Mouse (Mus musculus) lung, embryonic 15.5 days (tissue): Measurements from ENCODE around the gene Slc47a1. TPM values are rescaled to one million over a fixed set of nuclear protein-coding genes. Genes with fewer than 3 reads are reported as not detected.
"Not testable (repeated sequence)": the region's sequence is repeated elsewhere in the genome, so short reads cannot be mapped to it uniquely, and the experiment has no call there.

Source experiments
- ATAC-seq: fragments of 200-750 bp; cut with Nextera tagmentation; 2 replicates; pipeline ENCODE4 v1.8.0; 2017; ENCODE audit warnings: moderate number of reproducible peaks, borderline replicate concordance; ENCODE audit not compliant: low FRiP score, low TSS enrichment; ENCODE audit errors: extremely low read depth
- H3K27ac ChIP-seq: fragments of 300-500 bp; sonication (generic); 2 replicates; pipeline ENCODE4 v1.5.1; 2015; ENCODE audit warnings: moderate library complexity, mild to moderate bottlenecking, inconsistent platforms
- H3K27me3 ChIP-seq: fragments of 300-500 bp; sonication (generic); 2 replicates; pipeline ENCODE4 v1.6.1; 2015; ENCODE audit warnings: inconsistent platforms
- H3K36me3 ChIP-seq: fragments of 300-500 bp; sonication (generic); 2 replicates; pipeline ENCODE4 v1.6.1; 2015; ENCODE audit warnings: inconsistent platforms
- H3K4me1 ChIP-seq: fragments of 300-500 bp; sonication (generic); 2 replicates; pipeline ENCODE4 v1.6.1; 2015; ENCODE audit warnings: inconsistent platforms
- H3K4me2 ChIP-seq: fragments of 300-500 bp; sonication (generic); 2 replicates; pipeline ENCODE4 v1.6.1; 2015; ENCODE audit warnings: inconsistent platforms, mild to moderate bottlenecking, moderate library complexity
- H3K4me3 ChIP-seq: fragments of 300-500 bp; sonication (generic); 2 replicates; pipeline ENCODE4 v1.5.1; 2015; ENCODE audit warnings: mild to moderate bottlenecking, inconsistent platforms
- H3K9ac ChIP-seq: fragments of 300-500 bp; sonication (generic); 2 replicates; pipeline ENCODE4 v1.6.1; 2015; ENCODE audit warnings: inconsistent platforms
- H3K9me3 ChIP-seq: fragments of 300-500 bp; sonication (generic); 2 replicates; pipeline ENCODE4 v1.6.1; 2016; ENCODE audit warnings: inconsistent platforms
- WGBS: fragments of 180-500 bp; shearing (Covaris S2); methylation state at CpG from one replicate; pipeline ENCODE4 v1.1.7; 2015; 5-methylcytosine and 5-hydroxymethylcytosine counted together
- polyA plus RNA-seq: library from polyadenylated mRNA; unstranded; fragments of >200 nt; fragmentation: Nextera tagmentation; extraction: Ambion mirVana; gene quantifications from 2 replicates; pipeline ENCODE4 v1.2.1, GENCODE M21; 2015

Gene Slc47a1
- polyA plus RNA-seq, 1 experiment from 2014 or later, result 4.4 TPM

DNA sequence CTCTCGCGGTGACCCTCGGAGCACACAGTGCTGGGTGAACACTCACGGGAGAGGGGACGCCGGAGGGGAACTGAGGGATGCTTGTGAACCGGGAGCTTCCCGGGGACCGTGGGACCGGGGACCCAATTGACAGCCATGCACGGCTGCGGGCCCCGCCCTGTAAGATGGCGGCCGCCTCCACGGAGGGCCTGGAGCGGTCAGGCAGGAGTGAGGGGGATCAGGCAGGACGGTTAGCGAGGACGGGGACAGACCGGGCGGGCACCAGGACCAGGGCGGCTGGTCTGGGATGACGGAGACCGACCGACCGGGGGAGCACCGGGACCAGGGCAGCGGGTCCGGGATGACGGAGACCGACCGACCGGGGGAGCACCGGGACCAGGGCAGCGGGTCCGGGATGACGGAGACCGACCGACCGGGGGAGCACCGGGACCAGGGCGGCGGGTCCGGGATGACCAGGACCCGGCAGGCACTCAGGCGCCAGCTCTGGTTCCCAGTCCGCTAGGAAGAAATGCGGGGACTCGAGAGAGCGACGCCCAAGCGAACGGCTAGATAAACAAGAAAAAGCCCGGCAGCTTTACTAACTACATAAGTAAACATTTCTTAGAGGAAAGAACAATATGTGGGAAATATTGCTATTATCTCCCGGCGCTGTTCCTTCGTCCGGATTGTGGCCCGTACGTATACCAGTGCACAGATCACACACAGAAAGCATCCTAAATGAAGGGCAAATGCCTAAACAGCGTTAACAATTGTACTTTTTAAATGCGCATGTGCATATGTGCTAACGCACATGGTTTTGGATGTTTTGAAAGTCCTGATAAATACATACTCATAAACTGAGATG, 30.3 kb upstream of the Slc47a1 start:
- 0 out of 2 replicates have a peak, but pooled peaks cover 8% of the 10 kb centered on the region for H3K27me3 ChIP-seq

DNA sequence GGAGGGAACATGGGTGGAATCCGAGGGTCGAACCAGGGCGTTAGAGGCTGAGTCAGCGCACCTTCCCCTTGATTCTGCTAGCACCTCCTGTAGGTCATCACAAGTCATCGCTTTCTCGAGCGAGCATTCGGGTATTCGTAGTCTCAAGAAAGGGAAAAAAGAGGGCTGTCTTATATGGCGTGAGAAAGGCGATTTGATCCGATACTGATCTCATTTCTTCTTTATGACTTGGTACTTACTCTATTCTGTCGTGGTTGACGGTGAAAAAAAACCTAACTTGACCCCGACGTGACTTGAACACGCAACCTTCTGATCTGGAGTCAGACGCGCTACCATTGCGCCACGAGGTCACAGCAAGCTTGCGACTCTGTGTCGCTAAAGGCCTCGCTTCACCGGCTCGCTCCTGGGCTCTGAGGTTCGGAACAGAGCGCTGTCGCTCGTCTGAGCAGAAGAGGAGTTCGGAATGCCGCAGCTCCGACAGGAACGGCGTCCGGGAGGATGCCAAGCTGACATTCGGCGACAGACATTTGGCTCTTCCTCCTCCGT, 29.6 kb upstream of the Slc47a1 start:
- no peaks in the 10 kb centered on the region for H3K36me3 ChIP-seq
- no peaks in the 10 kb centered on the region for H3K4me1 ChIP-seq
- H3K9me3 ChIP-seq, result no peaks in the 10 kb centered on the region
- 0 out of 2 replicates have a peak, but pooled peaks cover 8% of the 10 kb centered on the region for H3K27me3 ChIP-seq
- peak; percentile 86 for ATAC-seq
- H3K4me2 ChIP-seq, result peak overlapping the region; percentile 68
- H3K9ac ChIP-seq, result peak overlapping the region; percentile 75
- WGBS, result under 1% methylated on average over 39 of the region's 39 CpGs
- peak overlapping the region; percentile 86 for H3K4me3 ChIP-seq
- H3K27ac ChIP-seq, result peak overlapping the region; percentile 97

More for the DNA sequence above, 30.3 kb upstream of the Slc47a1 start:
- no peaks in the 10 kb centered on the region for H3K36me3 ChIP-seq
- H3K4me3 ChIP-seq, result peak overlapping the region; percentile 86
- ATAC-seq, result peak; percentile 94
- peak overlapping the region; percentile 68 for H3K4me2 ChIP-seq
- no peaks in the 10 kb centered on the region for H3K4me1 ChIP-seq
- peak overlapping the region; percentile 75 for H3K9ac ChIP-seq
- no peaks in the 10 kb centered on the region for H3K9me3 ChIP-seq
- peak overlapping the region; percentile 97 for H3K27ac ChIP-seq
- WGBS, result under 1% methylated on average over 64 of the region's 64 CpGs

- Histone ChIP-seq H3K9ac (no peak overlapping the region), H3K27ac (no peak overlapping the region)
- WGBS, result 76% methylated on average over 4 of the region's 4 CpGs
These were observed 23.6 kb upstream of the Slc47a1 start for GRCm38 (mm10) chr11:61401794-61402193.

DNA sequence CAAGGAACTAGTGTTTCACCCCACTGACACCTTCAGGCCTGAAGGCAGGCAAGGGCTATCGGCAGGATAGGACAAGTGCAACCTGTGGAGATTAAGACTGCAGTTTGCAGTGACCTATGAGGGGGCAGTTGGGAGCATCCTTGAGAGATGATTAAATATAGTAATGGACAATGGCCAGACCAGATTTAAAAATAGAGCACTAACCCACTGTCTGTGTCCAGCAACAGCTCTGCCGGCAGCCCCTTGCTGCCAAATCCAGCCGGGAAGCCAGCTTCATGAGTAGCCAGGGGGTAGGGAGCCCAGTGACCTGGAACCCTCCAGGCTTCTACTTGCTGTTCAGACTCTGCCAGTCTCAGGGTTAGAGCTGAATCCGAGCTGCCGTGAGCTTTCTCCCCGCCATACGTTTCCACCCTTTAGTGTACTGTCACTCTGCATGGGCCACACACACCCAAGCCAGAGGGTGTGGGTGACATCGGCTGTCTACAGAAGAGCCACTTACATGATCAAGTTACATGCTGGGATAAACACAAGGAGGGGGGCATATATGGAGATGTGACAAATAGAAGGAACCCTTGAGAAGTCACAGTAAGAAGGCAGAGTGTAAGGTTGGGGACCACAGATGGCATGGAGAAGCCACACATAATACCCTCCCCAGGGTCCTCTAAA, 22.7 kb upstream of the Slc47a1 start:
- no peaks in the 10 kb centered on the region for H3K27me3 ChIP-seq
- H3K36me3 ChIP-seq, result no peaks in the 10 kb centered on the region
- no peak overlapping the region for H3K4me3 ChIP-seq
- H3K9me3 ChIP-seq, result no peaks in the 10 kb centered on the region
- H3K4me2 ChIP-seq, result no peak overlapping the region
- ATAC-seq, result no peak
- H3K9ac ChIP-seq, result no peak overlapping the region
- WGBS, result 48% methylated on average over 8 of the region's 8 CpGs
- H3K27ac ChIP-seq, result no peak overlapping the region
- H3K4me1 ChIP-seq, result no peaks in the 10 kb centered on the region

More at GRCm38 (mm10) chr11:61401794-61402193, 23.6 kb upstream of the Slc47a1 start:
- Histone ChIP-seq H3K4me2 (no peak overlapping the region), H3K4me3 (no peak overlapping the region), H3K9me3 (no peaks in the 10 kb centered on the region), H3K36me3 (no peaks in the 10 kb centered on the region), H3K4me1 (no peaks in the 10 kb centered on the region), H3K27me3 (no peaks in the 10 kb centered on the region)
- ATAC-seq, result no peak

DNA sequence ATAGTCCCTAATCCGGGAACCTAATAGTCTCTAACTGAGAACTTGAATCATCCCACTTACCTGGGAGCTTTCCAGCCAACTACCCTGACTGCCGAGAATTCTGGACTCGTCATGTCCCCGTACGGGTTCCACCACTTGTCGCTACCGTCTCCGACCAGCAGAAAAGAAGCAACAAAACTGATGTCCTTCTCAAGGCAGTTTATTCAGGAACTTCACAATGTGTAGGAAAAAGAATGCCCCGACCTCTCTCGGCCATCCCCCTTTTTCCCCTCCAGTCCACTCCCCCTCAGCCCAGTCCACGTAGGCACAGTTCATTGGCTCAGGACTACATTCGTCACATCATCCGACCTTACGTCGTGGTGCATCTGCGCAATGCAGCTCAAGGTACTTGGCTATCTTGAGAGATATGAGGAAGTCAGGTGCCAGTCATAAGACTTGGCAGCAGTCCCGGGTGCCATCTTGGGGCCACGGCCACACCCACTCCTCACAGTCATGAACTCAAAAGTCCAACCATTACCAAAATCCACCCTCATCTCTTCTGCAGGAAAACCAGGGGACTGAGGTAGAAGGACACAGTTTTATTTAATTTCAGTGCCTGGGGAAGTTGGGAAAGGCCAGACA, 19.4 kb upstream of the Slc47a1 start:
- 93% methylated on average over 18 of the region's 18 CpGs for WGBS
- not testable (repeated sequence) for H3K4me1 ChIP-seq

DNA sequence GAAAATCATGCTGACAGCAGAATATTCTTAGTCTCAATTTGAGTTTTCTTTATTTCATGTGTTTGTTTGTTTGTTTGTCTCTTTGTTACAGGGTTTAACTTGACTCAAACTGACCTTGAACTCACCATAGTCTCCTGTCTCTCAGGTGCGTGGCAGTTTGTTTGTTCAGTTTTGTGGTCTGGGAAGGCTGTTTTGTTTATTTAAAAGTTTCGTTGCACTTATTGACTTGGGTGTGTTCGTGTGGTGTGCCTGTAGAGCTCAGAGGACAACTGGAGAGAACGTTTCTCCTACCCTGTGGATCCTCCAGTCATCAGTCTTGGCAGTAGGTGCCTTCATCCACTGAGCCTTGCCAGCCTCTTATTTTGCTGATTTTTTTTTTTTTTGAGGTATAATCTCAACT, 10.8 kb upstream of the Slc47a1 start:
- no peak for ATAC-seq
- WGBS, result 45% methylated on average over 4 of the region's 4 CpGs
- Histone ChIP-seq H3K4me1 (no peaks in the 10 kb centered on the region), H3K36me3 (no peaks in the 10 kb centered on the region), H3K27me3 (no peaks in the 10 kb centered on the region), H3K9me3 (no peaks in the 10 kb centered on the region), H3K27ac (no peak overlapping the region), H3K9ac (no peak overlapping the region), H3K4me2 (no peak overlapping the region), H3K4me3 (no peak overlapping the region)

More for the DNA sequence above, 19.4 kb upstream of the Slc47a1 start:
- not testable (repeated sequence) for H3K9ac ChIP-seq, H3K27me3 ChIP-seq, H3K4me2 ChIP-seq, ATAC-seq, H3K27ac ChIP-seq, H3K36me3 ChIP-seq, H3K4me3 ChIP-seq, H3K9me3 ChIP-seq

DNA sequence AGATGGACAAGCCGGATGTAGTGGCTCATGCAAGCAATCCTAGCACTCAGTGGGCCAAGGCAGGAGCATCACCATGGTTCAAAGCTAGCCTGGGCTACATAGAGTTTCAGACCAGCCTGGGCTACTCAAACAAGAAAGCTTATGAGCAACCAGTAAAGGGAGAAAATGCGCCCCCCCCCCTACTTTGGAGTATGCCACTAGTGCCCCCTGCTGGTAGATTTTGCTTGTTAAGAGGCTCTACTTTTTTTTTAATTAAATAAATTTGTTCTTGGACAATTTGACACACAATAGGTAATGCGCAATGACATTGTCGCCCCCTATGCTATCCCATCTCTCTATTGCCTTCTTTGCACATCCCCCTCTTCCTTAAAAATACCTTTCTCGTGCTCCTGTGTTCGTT, 9.9 kb upstream of the Slc47a1 start:
- WGBS, result 60% methylated on average over 6 of the region's 6 CpGs
- H3K9ac ChIP-seq, result no peak overlapping the region

DNA sequence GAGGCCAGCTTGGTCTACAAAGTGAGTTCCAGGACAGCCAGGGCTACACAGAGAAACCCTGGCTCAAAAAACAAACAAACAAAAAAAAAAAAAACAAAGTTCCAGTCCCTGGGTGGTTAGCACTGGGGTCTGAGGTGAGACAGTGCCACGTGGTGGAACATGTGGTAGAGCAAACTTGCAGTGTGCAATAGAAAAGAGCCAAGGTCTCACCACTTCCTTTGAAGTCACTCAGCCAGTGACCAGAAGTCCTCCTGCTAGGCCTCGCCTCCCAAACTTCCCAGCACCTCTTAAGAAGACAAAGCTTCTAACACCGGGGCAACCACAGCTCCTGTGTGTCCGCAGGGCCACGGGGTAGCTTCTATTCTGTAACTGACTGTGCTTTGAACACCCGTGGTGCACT, 9.1 kb upstream of the Slc47a1 start:
- Histone ChIP-seq H3K4me2 (no peak overlapping the region), H3K36me3 (no peaks in the 10 kb centered on the region), H3K27me3 (no peaks in the 10 kb centered on the region), H3K9me3 (no peaks in the 10 kb centered on the region), H3K27ac (no peak overlapping the region), H3K4me3 (no peak overlapping the region), H3K4me1 (no peaks in the 10 kb centered on the region), H3K9ac (no peak overlapping the region)
- 58% methylated on average over 6 of the region's 6 CpGs for WGBS
- no peak for ATAC-seq

More for the DNA sequence above, 9.9 kb upstream of the Slc47a1 start:
- Histone ChIP-seq H3K4me1 (no peaks in the 10 kb centered on the region), H3K36me3 (no peaks in the 10 kb centered on the region), H3K27me3 (no peaks in the 10 kb centered on the region), H3K4me3 (no peak overlapping the region), H3K4me2 (no peak overlapping the region), H3K27ac (no peak overlapping the region), H3K9me3 (no peaks in the 10 kb centered on the region)
- no peak for ATAC-seq

GRCm38 (mm10) chr11:61385725-61386124, 7.6 kb upstream of the Slc47a1 start:
- no peak overlapping the region for H3K4me2 ChIP-seq
- H3K4me1 ChIP-seq, result no peaks in the 10 kb centered on the region
- no peaks in the 10 kb centered on the region for H3K27me3 ChIP-seq
- H3K36me3 ChIP-seq, result no peaks in the 10 kb centered on the region
- 57% methylated on average over 4 of the region's 4 CpGs for WGBS
- no peaks in the 10 kb centered on the region for H3K9me3 ChIP-seq
- H3K27ac ChIP-seq, result no peak overlapping the region
- no peak for ATAC-seq
- no peak overlapping the region for H3K9ac ChIP-seq
- H3K4me3 ChIP-seq, result no peak overlapping the region

DNA sequence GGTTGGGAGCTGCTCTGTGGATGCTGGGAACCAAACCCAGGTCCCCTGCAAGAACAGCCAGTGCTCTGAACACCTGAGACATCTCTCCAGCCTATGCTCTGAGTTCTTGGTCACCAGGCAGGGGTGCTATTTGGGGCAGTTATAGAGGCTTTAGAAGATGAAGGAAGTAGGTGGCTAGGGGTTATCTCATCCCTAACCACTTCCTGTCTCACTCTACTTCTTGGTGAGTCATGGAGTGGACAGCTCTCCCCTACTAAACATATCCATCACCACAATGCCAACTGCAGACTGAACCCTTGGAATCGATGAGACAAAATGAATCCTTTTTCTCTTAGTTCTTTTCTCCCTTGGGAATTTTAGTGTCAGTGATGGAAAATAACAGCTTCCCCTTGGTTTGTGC, 3.1 kb upstream of the Slc47a1 start:
- Histone ChIP-seq H3K27me3 (peaks cover 35% of the 10 kb centered on the region), H3K4me1 (peaks cover 16% of the 10 kb centered on the region; the same call in 1 of the 2 replicates)

DNA sequence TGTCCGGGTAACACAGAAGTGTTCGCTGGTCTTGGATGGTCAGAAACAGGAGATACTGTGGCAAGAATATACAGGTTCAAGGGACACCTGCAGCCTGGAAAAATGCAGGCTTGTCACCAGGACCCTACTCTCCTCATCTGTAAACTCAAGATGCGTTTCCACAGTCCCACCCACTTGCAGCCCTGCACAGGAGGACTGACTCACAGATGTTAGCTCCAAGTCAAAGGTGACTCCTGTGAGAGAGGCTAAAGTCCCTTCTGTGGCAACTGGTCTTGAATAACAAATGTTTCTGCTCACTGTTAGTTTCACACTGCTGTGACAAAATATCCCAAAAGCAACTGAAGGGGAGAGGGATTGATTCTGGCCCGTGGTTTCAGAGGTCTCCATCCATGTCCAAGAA, 506 bp upstream of the Slc47a1 start:
- Histone ChIP-seq H3K4me2 (no peak overlapping the region), H3K27ac (no peak overlapping the region), H3K4me1 (peaks cover 16% of the 10 kb centered on the region; the same call in 1 of the 2 replicates), H3K4me3 (no peak overlapping the region), H3K27me3 (peaks cover 45% of the 10 kb centered on the region), H3K9ac (no peak overlapping the region), H3K36me3 (no peaks in the 10 kb centered on the region), H3K9me3 (no peaks in the 10 kb centered on the region)
- WGBS, result 56% methylated on average over 4 of the region's 4 CpGs
- ATAC-seq, result no peak

More for the DNA sequence above, 3.1 kb upstream of the Slc47a1 start:
- Histone ChIP-seq H3K36me3 (no peaks in the 10 kb centered on the region), H3K9ac (no peak overlapping the region), H3K4me3 (no peak overlapping the region), H3K27ac (no peak overlapping the region), H3K4me2 (no peak overlapping the region), H3K9me3 (no peaks in the 10 kb centered on the region)
- WGBS, result 88% methylated on average over 1 of the region's 1 CpGs
- ATAC-seq, result no peak
